Mouse (Mus musculus): ENCODE results near the gene March5.

- TF ChIP-seq GATA1 (IDR thresholded peaks at IDR 0.05; ENCODE audit: low read length) (no peak), TAL1 (IDR thresholded peaks at IDR 0.05; ENCODE audit: low read length) (no peak)
Observed at GRCm38 (mm10) chr19:37199889-37200288, 7.5 kb upstream of the March5 start.

All from erythroblast, embryonic 14.5 days (primary cell).